Mouse (Mus musculus) cerebellum, postnatal 25 days (tissue): ENCODE measurements around the gene Tcl1b1.
"Not testable (repeated sequence)": the region's sequence is repeated elsewhere in the genome, so short reads cannot be mapped to it uniquely, and the experiment has no call there.

ENCODE experiments used
- DNase-seq, 2 experiments: peaks; one replicate each; pipeline ENCODE4 v3.0.0; 2021; ENCODE audit warnings: mixed read lengths in 2 of 2

Tcl1b1 gene

GRCm38 (mm10) chr12:105199684-105200497 is 40.4 kb downstream of the Tcl1b1 start:
- DNase-seq: not testable (repeated sequence)

GRCm38 (mm10) chr12:105201657-105202056 is 42.2 kb downstream of the Tcl1b1 start, which contains the start of gene Tcl1b4:
Gene Tcl1b4 (plus strand): TSS chr12:105201957.
- DNase-seq: not testable (repeated sequence)

- no peak for DNase-seq
These were observed 47.6 kb downstream of the Tcl1b1 start for GRCm38 (mm10) chr12:105207071-105207470.

GRCm38 (mm10) chr12:105208441-105208840 is 49.0 kb downstream of the Tcl1b1 start:
- no peak for DNase-seq

GRCm38 (mm10) chr12:105209231-105209630 is 49.7 kb downstream of the Tcl1b1 start:
- no peak for DNase-seq
